Mouse (Mus musculus): Measurements from ENCODE around the gene Rflnb. TPM values are rescaled to one million over a fixed set of nuclear protein-coding genes. Genes with fewer than 3 reads are reported as not detected.

Gene Rflnb
- 35.4 and 39.1 TPM in 2 replicates for polyA plus RNA-seq (2012; ENCODE audit: insufficient read depth, insufficient read length, missing spikeins)

DNA sequence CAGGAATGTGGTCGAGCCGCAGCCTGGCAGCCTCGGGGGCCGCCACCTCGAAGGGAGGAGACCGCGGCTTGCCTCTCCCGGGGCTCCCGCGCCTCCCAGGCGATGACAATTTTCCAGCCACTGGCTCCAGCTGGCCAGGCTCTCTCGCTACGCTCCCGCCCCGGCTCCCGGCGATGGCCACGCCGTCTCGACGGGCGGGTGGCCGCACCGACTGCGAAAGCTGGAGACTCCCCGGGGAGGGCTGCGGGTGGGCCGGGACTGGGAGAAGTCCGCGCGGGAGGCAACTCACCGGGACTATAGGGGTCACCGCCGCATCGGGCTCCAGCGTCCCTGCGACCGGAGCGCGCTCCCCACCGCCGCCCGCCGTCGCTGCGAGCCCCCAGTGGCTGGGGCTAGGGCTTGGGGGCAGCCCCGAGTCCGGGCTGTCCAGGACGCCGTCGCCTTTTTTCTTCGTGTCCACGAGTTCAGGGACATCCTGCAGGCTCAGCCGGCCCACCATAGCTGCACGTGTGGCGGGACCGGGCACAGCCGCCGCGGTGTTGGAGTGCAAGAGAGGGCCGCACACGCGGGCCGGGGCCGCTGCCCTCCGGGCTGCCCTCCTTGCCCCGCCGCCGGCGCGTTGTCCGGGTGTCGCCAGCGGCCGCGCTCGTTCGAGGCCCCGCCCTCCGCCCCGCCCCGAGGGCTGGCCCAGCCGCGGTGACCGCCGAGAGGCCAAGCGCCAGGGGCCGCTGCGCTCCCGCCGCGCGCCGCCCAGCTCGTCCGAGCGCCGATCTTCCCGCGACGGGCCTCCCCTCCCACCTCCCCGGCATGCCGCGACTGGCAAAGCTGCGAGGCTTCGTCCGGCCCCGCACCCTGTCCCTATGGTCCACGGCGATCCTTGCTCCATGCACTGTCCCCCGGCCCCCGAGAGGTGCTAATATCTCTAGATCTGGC is at the start of gene Rflnb:
TSS of gene Rflnb (minus strand) at position 644 of the 933 bp plus-strand sequence.
- Histone ChIP-seq H3K4me1 (ENCODE audit: control insufficient read depth, insufficient read depth, insufficient read length, low read length) (peaks cover 20% of the 10 kb centered on the region), H3K27ac (replicated peaks; ENCODE audit: low read depth, low read length) (peak within 1 kb of the TSS; percentile 92)

DNA sequence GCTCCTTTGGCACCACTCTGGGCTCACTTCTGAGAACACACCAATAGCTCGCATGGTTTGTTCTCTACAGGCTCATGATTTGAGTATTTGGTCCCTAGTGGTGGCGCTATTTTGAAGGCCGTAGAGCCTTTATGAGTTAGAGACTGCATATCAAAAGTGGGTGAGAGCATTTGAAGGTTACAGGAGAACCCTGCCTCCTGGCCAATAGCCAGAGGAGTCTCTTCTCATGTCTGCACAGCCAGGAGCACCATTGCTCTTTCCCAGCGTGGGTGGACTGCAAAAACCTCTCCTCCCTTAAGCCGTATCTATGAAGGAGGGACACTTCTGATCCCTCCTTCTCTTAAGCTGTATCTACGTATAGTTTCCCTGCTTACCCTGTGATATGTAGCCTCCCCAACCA is 49.8 kb upstream of the Rflnb start:
- Histone ChIP-seq H3K4me1 (ENCODE audit: control insufficient read depth, insufficient read depth, insufficient read length, low read length) (peaks cover 15% of the 10 kb centered on the region), H3K4me3 (ENCODE audit: insufficient read depth, low read depth, low read length) (no peak overlapping the region), H3K27ac (replicated peaks; ENCODE audit: low read depth, low read length) (no peak overlapping the region)

More for the DNA sequence above, at the start of gene Rflnb:
- peak within 1 kb of the TSS; percentile 96 for H3K4me3 ChIP-seq (ENCODE audit: insufficient read depth, low read depth, low read length)

DNA sequence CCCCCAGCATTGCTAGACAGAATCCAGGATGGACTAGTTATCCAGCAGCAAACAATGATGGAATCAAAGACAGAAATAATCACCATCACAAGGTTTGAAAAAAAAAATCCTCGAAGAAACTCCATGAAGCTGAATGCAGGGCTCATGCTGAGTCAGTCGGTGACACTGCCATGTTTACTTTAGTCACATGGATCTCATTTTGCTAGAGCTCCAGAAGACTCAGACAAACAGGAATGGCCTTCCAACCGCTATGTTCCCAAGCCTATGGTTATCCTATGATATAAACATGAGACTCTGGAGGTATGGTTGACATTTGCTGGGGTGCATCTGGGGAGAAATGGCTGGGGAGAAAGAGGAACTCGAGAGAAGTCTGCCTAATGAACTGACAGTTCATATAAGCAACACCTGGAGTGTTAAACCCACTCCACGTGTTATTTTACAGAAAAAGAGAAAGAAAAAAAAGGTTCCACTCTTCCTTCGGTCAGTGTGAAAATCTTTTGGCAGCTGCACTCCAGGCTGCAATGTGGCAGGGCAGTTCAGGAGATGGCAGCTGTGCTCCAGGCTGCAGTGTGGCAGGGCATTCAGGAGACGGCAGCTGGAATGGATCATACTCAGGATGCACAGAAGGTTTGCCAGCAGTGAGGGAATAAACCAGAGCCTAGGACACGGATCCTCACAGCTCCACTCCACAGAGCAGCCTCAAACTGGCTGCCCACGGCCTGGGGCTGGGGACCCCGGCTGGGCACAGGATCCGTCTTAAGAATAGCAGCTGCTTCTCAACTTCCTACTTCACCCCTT is 46.9 kb upstream of the Rflnb start:
- H3K4me1 ChIP-seq (ENCODE audit: control insufficient read depth, insufficient read depth, insufficient read length, low read length) = peaks cover 8% of the 10 kb centered on the region; the same call in 1 of the 2 replicates
- no peak overlapping the region for H3K4me3 ChIP-seq (ENCODE audit: insufficient read depth, low read depth, low read length)
- no peak overlapping the region for H3K27ac ChIP-seq (replicated peaks; ENCODE audit: low read depth, low read length)

DNA sequence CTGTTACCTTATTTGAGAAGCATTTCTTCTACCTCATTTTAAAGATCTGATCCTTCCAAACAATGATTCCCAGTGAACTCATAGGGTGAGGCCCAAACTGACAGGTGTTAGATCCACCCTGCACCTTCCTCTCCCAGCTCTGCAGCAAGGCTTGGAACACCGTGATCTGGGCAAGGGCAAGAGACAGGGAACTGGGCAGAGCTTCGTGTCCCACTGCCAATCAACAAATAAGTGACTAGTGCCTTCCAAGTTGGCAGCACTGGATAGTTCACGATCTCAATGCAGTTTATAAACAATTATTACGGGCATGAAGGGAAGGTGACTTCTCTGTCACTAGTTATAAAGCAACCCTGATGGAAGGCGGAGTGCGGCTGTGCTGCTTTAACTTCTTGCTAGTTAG is 42.2 kb upstream of the Rflnb start:
- Histone ChIP-seq H3K4me1 (ENCODE audit: control insufficient read depth, insufficient read depth, insufficient read length, low read length) (peaks cover 16% of the 10 kb centered on the region; the same call in 1 of the 2 replicates), H3K4me3 (ENCODE audit: insufficient read depth, low read depth, low read length) (no peak overlapping the region), H3K27ac (replicated peaks; ENCODE audit: low read depth, low read length) (peak overlapping the region; percentile 53)

DNA sequence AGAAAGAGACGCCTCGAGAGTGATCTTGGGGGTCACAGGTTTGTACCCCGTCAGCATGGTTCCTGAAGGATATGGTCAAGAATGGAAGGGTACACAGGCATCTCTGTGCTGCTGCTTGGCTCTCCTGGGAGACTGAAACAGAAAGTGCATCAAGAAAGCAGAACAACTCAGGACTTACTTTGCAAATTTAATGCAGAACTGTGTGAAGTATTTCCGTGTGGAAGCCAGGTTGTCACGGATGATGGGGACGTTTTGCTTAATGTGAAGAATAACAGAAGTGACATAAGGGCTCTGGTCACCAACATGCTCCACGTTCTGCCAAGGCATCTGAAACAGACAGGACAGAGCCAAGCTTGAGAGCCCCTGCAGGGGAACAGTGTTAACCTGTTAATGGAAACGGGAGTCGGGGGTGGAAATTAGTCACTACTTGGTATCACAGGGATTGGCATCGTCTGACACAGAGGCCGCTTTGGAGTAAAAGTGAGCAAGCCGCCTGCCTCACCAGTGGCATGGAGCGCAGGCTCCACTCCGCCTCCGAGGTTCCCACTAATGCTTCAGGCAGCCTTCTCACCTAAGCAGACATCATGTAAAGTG is 39.1 kb upstream of the Rflnb start:
- H3K27ac ChIP-seq (replicated peaks; ENCODE audit: low read depth, low read length) = peak overlapping the region; percentile 84
- H3K4me1 ChIP-seq (ENCODE audit: control insufficient read depth, insufficient read depth, insufficient read length, low read length) = peaks cover 23% of the 10 kb centered on the region; the same call in 1 of the 2 replicates
- H3K4me3 ChIP-seq (ENCODE audit: insufficient read depth, low read depth, low read length) = no peak overlapping the region

DNA sequence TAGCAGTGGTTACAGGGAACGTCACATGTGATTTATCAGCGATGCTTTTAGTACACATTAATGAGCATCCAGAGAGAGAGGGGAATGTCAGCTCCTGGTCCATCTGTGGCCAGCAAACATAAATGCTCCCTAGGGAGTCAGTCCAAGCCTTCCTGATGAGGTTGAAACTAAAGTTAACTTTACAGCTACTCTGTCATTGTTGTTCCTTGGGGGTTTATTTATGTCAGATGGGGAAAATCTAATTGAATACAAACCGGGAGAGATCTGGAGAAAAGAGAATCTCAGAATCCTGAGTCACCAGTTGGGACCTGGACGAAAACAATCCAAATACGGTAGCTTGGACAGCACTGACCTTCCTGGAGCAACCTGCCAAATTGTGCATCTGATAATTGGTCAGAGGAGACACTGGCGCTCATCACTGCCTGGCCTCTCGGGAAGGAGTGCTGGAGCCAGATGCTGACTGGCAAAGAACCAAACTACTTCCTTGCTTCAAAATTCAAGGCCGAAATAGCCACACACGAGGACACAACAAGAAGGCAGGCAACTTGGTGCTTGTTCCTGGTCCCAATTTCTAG is 38.0 kb upstream of the Rflnb start:
- Histone ChIP-seq H3K4me3 (ENCODE audit: insufficient read depth, low read depth, low read length) (no peak overlapping the region), H3K4me1 (ENCODE audit: control insufficient read depth, insufficient read depth, insufficient read length, low read length) (peaks cover 23% of the 10 kb centered on the region; the same call in 1 of the 2 replicates), H3K27ac (replicated peaks; ENCODE audit: low read depth, low read length) (peak overlapping the region; percentile 84)

DNA sequence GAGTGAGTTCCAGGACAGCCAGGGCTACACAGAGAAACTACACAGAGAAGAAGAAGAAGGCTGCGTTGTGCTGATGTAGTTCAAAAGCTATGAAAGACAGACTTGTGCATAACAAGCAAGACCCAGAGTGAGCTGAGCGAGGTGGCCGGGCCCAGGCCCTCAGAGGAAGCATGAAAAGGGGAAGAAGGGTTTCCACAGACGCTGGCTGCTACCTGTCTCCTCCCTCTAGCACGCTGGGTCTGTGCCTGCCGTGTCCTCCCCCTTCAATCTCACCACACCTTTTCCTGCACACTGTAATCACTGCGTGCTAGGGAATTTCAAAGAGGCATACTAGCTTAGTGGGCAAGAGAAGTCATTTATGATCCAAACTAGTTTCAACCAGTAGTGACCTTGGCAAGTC is 36.8 kb upstream of the Rflnb start:
- Histone ChIP-seq H3K27ac (replicated peaks; ENCODE audit: low read depth, low read length) (peak overlapping the region; percentile 45; the same call in 1 of the 2 replicates), H3K4me3 (ENCODE audit: insufficient read depth, low read depth, low read length) (no peak overlapping the region), H3K4me1 (ENCODE audit: control insufficient read depth, insufficient read depth, insufficient read length, low read length) (peaks cover 19% of the 10 kb centered on the region; the same call in 1 of the 2 replicates)

DNA sequence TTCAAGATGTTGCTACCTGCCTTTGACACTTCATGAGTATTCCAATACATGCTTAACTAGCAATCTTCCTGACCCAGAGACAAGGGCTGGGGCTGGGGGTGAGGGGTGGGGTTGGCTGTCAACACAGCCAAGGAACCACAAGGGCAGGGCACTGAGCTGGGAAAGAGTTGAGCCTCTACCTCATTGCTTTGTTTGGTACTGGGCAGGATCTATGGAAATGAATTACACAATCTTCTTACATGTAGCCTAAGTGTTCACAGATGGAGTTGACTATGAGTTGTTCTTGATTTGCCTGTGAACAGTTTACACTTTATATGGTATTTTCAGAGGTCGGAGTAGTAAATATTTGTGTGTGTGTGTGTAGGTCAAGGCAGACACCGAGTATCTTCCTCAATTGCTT is 33.3 kb upstream of the Rflnb start:
- H3K4me3 ChIP-seq (ENCODE audit: insufficient read depth, low read depth, low read length) = no peak overlapping the region
- peaks cover 16% of the 10 kb centered on the region for H3K4me1 ChIP-seq (ENCODE audit: control insufficient read depth, insufficient read depth, insufficient read length, low read length)
- H3K27ac ChIP-seq (replicated peaks; ENCODE audit: low read depth, low read length) = no peak overlapping the region

DNA sequence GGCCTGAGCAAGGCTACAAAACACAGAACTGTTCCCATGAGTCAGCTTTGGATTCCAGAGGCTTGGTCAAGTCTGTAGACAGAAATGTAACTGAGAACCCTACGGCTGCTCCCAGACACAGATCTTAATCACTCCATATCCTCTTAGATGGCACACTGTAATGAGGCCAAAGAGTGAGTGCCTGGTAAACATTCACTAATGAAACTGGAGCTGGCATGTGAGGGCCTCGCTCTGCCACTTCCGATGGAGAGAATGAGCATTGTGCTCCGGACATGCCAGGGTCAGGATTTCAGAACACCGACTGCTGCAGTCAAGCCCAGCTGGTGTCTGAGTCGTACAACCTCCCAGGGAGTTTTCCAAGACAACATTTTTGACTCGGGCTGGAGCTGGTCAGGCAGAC is 32.4 kb upstream of the Rflnb start:
- H3K4me1 ChIP-seq (ENCODE audit: control insufficient read depth, insufficient read depth, insufficient read length, low read length) = peaks cover 15% of the 10 kb centered on the region
- H3K4me3 ChIP-seq (ENCODE audit: insufficient read depth, low read depth, low read length) = no peak overlapping the region
- no peak overlapping the region for H3K27ac ChIP-seq (replicated peaks; ENCODE audit: low read depth, low read length)

DNA sequence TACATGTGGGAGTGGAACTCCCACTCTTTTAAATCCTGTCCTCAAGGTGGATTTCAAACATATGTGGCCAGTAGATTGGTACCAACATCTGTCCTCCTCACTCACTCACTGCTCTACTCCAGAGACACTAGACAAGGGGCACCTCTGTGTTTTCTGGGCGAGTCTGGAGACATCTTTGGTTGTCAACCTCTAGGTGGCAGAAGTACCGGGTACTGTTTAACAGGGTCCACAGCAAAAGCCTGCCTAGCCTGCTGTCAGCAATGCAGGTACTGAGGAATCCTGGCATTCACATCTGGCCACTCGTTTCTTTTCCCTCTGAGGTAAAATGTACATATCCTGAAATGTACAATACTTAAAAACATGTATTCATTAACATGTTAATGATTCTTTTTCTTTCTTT is 28.9 kb upstream of the Rflnb start:
- H3K4me1 ChIP-seq (ENCODE audit: control insufficient read depth, insufficient read depth, insufficient read length, low read length) = peaks cover 7% of the 10 kb centered on the region
- no peak overlapping the region for H3K4me3 ChIP-seq (ENCODE audit: insufficient read depth, low read depth, low read length)

DNA sequence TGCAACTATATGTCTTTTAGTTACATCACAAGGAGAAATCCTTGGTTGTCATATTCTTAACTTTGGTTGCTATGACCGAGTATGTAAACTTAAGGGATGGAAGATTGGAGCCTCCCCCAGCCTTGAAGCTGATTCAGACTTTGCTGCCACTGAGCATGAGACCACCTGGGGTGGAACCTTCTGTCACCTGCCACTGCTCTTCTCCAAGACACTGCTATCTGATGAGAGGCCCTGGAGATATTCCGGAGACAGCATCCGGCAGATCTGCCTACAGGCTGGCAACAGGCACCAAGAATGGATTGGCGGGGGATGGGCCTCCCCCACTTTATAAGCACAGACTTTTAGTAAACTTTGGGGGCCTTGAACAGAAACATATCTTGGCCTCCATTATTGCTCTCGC is 24.9 kb upstream of the Rflnb start:
- H3K4me1 ChIP-seq (ENCODE audit: control insufficient read depth, insufficient read depth, insufficient read length, low read length) = peaks cover 17% of the 10 kb centered on the region
- H3K4me3 ChIP-seq (ENCODE audit: insufficient read depth, low read depth, low read length) = no peak overlapping the region
- H3K27ac ChIP-seq (replicated peaks; ENCODE audit: low read depth, low read length) = no peak overlapping the region

More for the DNA sequence above, 28.9 kb upstream of the Rflnb start:
- H3K27ac ChIP-seq (replicated peaks; ENCODE audit: low read depth, low read length) = peak overlapping the region; percentile 45; the same call in 1 of the 2 replicates

DNA sequence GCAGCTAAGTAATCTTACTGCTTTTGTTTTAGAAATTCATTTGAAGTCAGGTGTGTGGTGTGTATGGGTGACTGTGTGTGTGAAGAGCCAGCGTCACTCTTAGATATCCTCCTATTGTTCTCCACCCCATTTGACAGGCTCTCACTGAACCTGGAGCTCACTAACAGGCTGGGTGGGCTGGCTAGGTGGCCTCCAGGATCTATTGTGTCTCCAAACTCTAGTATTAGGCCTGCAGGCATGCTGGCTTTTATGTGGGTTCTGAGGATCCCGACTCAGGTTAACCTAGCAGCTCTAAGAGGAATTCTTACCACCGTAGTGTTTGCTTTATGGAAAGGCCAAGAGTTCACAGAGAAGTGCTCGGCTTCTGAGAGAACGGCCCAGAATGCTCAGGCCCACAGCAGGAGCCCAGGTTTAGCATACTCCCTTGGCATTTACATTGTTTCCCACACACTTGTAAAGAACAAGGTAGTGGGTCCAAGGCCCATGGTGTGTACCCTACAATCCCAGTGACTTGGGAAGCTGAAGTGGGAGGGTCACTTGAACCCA is 23.5 kb upstream of the Rflnb start:
- Histone ChIP-seq H3K4me3 (ENCODE audit: insufficient read depth, low read depth, low read length) (no peak overlapping the region), H3K4me1 (ENCODE audit: control insufficient read depth, insufficient read depth, insufficient read length, low read length) (peaks cover 13% of the 10 kb centered on the region), H3K27ac (replicated peaks; ENCODE audit: low read depth, low read length) (peak overlapping the region; percentile 42)

DNA sequence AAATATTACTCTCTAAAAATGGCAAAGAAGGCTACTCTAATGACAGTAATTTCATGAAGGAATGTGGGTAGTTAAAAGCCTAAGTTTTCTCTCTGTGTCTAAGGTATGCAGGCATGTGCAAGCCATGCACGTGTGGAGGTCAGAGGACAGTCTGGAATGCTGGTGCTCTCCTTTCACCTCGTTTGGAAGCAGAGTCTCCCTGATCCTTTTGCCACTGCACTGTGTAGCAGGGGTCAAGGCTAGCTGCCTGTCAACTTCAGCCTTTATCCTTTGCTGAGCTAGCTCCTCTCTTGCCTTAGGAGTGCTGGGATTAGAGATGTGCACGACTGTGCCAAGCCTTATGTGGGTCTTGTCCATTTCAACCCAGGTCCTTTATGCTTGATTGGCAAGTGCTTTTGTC is 22.9 kb upstream of the Rflnb start:
- Histone ChIP-seq H3K27ac (replicated peaks; ENCODE audit: low read depth, low read length) (peak overlapping the region; percentile 42), H3K4me1 (ENCODE audit: control insufficient read depth, insufficient read depth, insufficient read length, low read length) (peaks cover 11% of the 10 kb centered on the region), H3K4me3 (ENCODE audit: insufficient read depth, low read depth, low read length) (no peak overlapping the region)

DNA sequence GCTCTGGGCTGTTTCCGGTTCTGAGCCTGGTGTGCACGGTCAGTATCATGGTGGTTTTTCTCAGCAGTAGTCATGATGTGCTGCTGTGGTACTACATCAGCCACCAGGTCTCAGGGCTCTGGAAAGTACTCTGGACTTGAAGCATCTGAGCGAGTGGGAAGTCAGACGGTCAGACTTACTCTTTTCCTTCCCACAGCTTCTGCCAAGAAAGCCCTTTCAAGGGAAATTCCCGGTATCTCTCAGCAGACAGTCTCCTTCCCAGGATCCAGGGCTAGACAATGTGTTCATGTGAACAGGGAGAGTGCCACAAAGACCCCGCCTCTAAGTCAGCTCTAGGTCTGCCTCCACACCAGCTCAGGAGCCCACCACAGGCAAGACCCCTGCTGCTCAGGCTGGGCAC is 17.8 kb upstream of the Rflnb start:
- Histone ChIP-seq H3K4me3 (ENCODE audit: insufficient read depth, low read depth, low read length) (no peak overlapping the region), H3K4me1 (ENCODE audit: control insufficient read depth, insufficient read depth, insufficient read length, low read length) (peaks cover 32% of the 10 kb centered on the region), H3K27ac (replicated peaks; ENCODE audit: low read depth, low read length) (peak overlapping the region; percentile 73)
